Mouse (Mus musculus) neural tube, embryonic 13.5 days (tissue): ENCODE data around the gene Ssbp3. TPM values are rescaled to one million over a fixed set of nuclear protein-coding genes. Genes with fewer than 3 reads are reported as not detected.
A peak's percentile ranks its signal among the peaks of the same experiment; 100 is the strongest.

Source experiments
- ATAC-seq: fragments of 200-750 bp; cut with Nextera tagmentation; 2 replicates; pipeline ENCODE4 v1.8.0; 2017; ENCODE audit warnings: low read depth, mild to moderate bottlenecking, moderate TSS enrichment, moderate library complexity
- H3K27ac ChIP-seq: fragments of 300-500 bp; sonication (generic); replicated peaks from 2 replicates; pipeline ENCODE4 v1.5.1; 2015; ENCODE audit warnings: moderate library complexity, mild to moderate bottlenecking, inconsistent platforms
- H3K27me3 ChIP-seq: fragments of 300-500 bp; sonication (generic); 2 replicates; pipeline ENCODE4 v1.6.1; 2015; ENCODE audit warnings: mild to moderate bottlenecking, inconsistent platforms
- H3K36me3 ChIP-seq: fragments of 300-500 bp; sonication (generic); 2 replicates; pipeline ENCODE4 v1.6.1; 2015; ENCODE audit warnings: mild to moderate bottlenecking, inconsistent platforms
- H3K4me1 ChIP-seq: fragments of 300-500 bp; sonication (generic); replicated peaks from 2 replicates; pipeline ENCODE4 v1.6.1; 2015; ENCODE audit warnings: inconsistent platforms
- H3K4me2 ChIP-seq: fragments of 300-500 bp; sonication (generic); 2 replicates; pipeline ENCODE4 v1.6.1; 2015; ENCODE audit warnings: inconsistent platforms, mild to moderate bottlenecking, moderate library complexity
- H3K4me3 ChIP-seq: fragments of 300-500 bp; sonication (generic); 2 replicates; pipeline ENCODE4 v1.5.1; 2015; ENCODE audit warnings: mild to moderate bottlenecking, inconsistent platforms
- H3K9ac ChIP-seq: fragments of 300-500 bp; sonication (generic); 2 replicates; pipeline ENCODE4 v1.6.1; 2015; ENCODE audit warnings: moderate library complexity, mild to moderate bottlenecking, inconsistent platforms
- H3K9me3 ChIP-seq: fragments of 300-500 bp; sonication (generic); 2 replicates; pipeline ENCODE4 v1.6.1; 2016; ENCODE audit warnings: inconsistent platforms
- WGBS: fragments of 180-500 bp; shearing (Covaris S2); methylation state at CpG from one replicate; pipeline ENCODE4 v1.1.7; 2015; 5-methylcytosine and 5-hydroxymethylcytosine counted together
- polyA plus RNA-seq: library from polyadenylated mRNA; unstranded; fragments of >200 nt; fragmentation: Nextera tagmentation; extraction: Ambion mirVana; gene quantifications from 2 replicates; pipeline ENCODE4 v1.2.1, GENCODE M21; 2015

The Ssbp3 gene
- polyA plus RNA-seq, 1 experiment from 2014 or later = 186 TPM

- H3K27ac ChIP-seq = no peak overlapping the region; the same call in 1 of the 2 replicates
- H3K36me3 ChIP-seq = peaks cover 38% of the 10 kb centered on the region
- H3K4me3 ChIP-seq = no peak overlapping the region
- ATAC-seq = no peak
- no peaks in the 10 kb centered on the region for H3K27me3 ChIP-seq
- no peak overlapping the region for H3K9ac ChIP-seq
- WGBS = 53% methylated on average over 5 of the region's 5 CpGs
- no peak overlapping the region for H3K4me2 ChIP-seq
- H3K9me3 ChIP-seq = no peaks in the 10 kb centered on the region
- H3K4me1 ChIP-seq = no peaks in the 10 kb centered on the region
These were observed 142.6 kb downstream of the Ssbp3 start for GRCm38 (mm10) chr4:107052962-107053553.

GRCm38 (mm10) chr4:107056088-107056487 lies 145.6 kb downstream of the Ssbp3 start:
- Histone ChIP-seq H3K4me2 (no peak overlapping the region), H3K4me3 (no peak overlapping the region), H3K4me1 (no peaks in the 10 kb centered on the region), H3K27me3 (no peaks in the 10 kb centered on the region), H3K9me3 (no peaks in the 10 kb centered on the region), H3K36me3 (peaks cover 54% of the 10 kb centered on the region), H3K27ac (no peak overlapping the region), H3K9ac (no peak overlapping the region)
- no peak for ATAC-seq
- WGBS = 72% methylated on average over 3 of the region's 3 CpGs

- H3K9ac ChIP-seq = no peak overlapping the region
- no peaks in the 10 kb centered on the region for H3K9me3 ChIP-seq
- H3K4me2 ChIP-seq = no peak overlapping the region
- H3K4me3 ChIP-seq = no peak overlapping the region
- no peak for ATAC-seq
- H3K4me1 ChIP-seq = no peaks in the 10 kb centered on the region
- WGBS = 87% methylated on average over 5 of the region's 5 CpGs
- no peaks in the 10 kb centered on the region for H3K27me3 ChIP-seq
- H3K27ac ChIP-seq = no peak overlapping the region
- H3K36me3 ChIP-seq = peaks cover 77% of the 10 kb centered on the region
These were observed 147.8 kb downstream of the Ssbp3 start for GRCm38 (mm10) chr4:107058346-107058745.

GRCm38 (mm10) chr4:107058781-107059180 lies 148.3 kb downstream of the Ssbp3 start:
- 87% methylated on average over 6 of the region's 6 CpGs for WGBS
- peaks cover 81% of the 10 kb centered on the region for H3K36me3 ChIP-seq

GRCm38 (mm10) chr4:107061560-107061959 lies 151.1 kb downstream of the Ssbp3 start:
- Histone ChIP-seq H3K27me3 (no peaks in the 10 kb centered on the region), H3K4me3 (no peak overlapping the region), H3K4me2 (no peak overlapping the region), H3K36me3 (peaks cover 81% of the 10 kb centered on the region), H3K9ac (no peak overlapping the region), H3K9me3 (no peaks in the 10 kb centered on the region), H3K27ac (no peak overlapping the region), H3K4me1 (peaks cover 10% of the 10 kb centered on the region)
- WGBS = 91% methylated on average over 4 of the region's 4 CpGs
- no peak for ATAC-seq

More at GRCm38 (mm10) chr4:107058781-107059180, 148.3 kb downstream of the Ssbp3 start:
- Histone ChIP-seq H3K9ac (no peak overlapping the region), H3K27ac (no peak overlapping the region), H3K4me2 (no peak overlapping the region), H3K9me3 (no peaks in the 10 kb centered on the region), H3K4me1 (no peaks in the 10 kb centered on the region), H3K4me3 (no peak overlapping the region), H3K27me3 (no peaks in the 10 kb centered on the region)
- no peak for ATAC-seq

GRCm38 (mm10) chr4:107063214-107063613 lies 152.7 kb downstream of the Ssbp3 start:
- Histone ChIP-seq H3K4me1 (peaks cover 20% of the 10 kb centered on the region), H3K27me3 (no peaks in the 10 kb centered on the region), H3K9ac (no peak overlapping the region), H3K27ac (no peak overlapping the region), H3K9me3 (no peaks in the 10 kb centered on the region), H3K4me3 (no peak overlapping the region), H3K36me3 (peaks cover 65% of the 10 kb centered on the region), H3K4me2 (no peak overlapping the region)
- 87% methylated on average over 3 of the region's 3 CpGs for WGBS
- ATAC-seq = no peak

GRCm38 (mm10) chr4:107064394-107065098 lies 154.0 kb downstream of the Ssbp3 start:
- no peaks in the 10 kb centered on the region for H3K9me3 ChIP-seq
- H3K36me3 ChIP-seq = peaks cover 51% of the 10 kb centered on the region
- WGBS = 92% methylated on average over 5 of the region's 5 CpGs
- no peaks in the 10 kb centered on the region for H3K27me3 ChIP-seq
- H3K4me1 ChIP-seq = peaks cover 20% of the 10 kb centered on the region
- H3K4me2 ChIP-seq = no peak overlapping the region
- H3K4me3 ChIP-seq = no peak overlapping the region
- no peak overlapping the region for H3K9ac ChIP-seq
- ATAC-seq = no peak
- H3K27ac ChIP-seq = no peak overlapping the region

- peak; percentile 98 for ATAC-seq
- H3K27ac ChIP-seq = peak within 1 kb of the TSS; percentile 61
- under 1% methylated on average over 60 of the region's 60 CpGs for WGBS
These were observed 156.0 kb downstream of the Ssbp3 start, which contains the start of the genes Mrpl37 and Cyb5rl for GRCm38 (mm10) chr4:107066252-107067124. TSS of gene Mrpl37 (minus strand) at chr4:107066868. TSS of gene Cyb5rl (plus strand) at chr4:107066988.

GRCm38 (mm10) chr4:107067151-107067840 lies 156.8 kb downstream of the Ssbp3 start:
- Histone ChIP-seq H3K9me3 (no peaks in the 10 kb centered on the region), H3K27me3 (no peaks in the 10 kb centered on the region), H3K4me1 (peaks cover 20% of the 10 kb centered on the region), H3K27ac (peak overlapping the region; percentile 42; the same call in 1 of the 2 replicates), H3K4me2 (peak overlapping the region; percentile 98), H3K9ac (peak overlapping the region; percentile 85), H3K4me3 (peak overlapping the region; percentile 70), H3K36me3 (peaks cover 24% of the 10 kb centered on the region)
- WGBS = 3% methylated on average over 33 of the region's 33 CpGs
- peak; percentile 48 for ATAC-seq

More at GRCm38 (mm10) chr4:107066252-107067124, 156.0 kb downstream of the Ssbp3 start, which contains the start of the genes Mrpl37 and Cyb5rl:
- Histone ChIP-seq H3K9ac (peak within 1 kb of the TSS; percentile 85), H3K4me1 (peaks cover 20% of the 10 kb centered on the region), H3K4me3 (peak within 1 kb of the TSS; percentile 70), H3K4me2 (peak within 1 kb of the TSS; percentile 98), H3K36me3 (peaks cover 32% of the 10 kb centered on the region), H3K9me3 (no peaks in the 10 kb centered on the region), H3K27me3 (no peaks in the 10 kb centered on the region)

GRCm38 (mm10) chr4:107072343-107072742 lies 161.8 kb downstream of the Ssbp3 start:
- Histone ChIP-seq H3K27me3 (no peaks in the 10 kb centered on the region), H3K4me3 (no peak overlapping the region), H3K4me2 (no peak overlapping the region), H3K36me3 (no peaks in the 10 kb centered on the region), H3K27ac (no peak overlapping the region), H3K4me1 (peaks cover 6% of the 10 kb centered on the region), H3K9ac (no peak overlapping the region), H3K9me3 (no peaks in the 10 kb centered on the region)
- 82% methylated on average over 9 of the region's 9 CpGs for WGBS
- no peak for ATAC-seq

GRCm38 (mm10) chr4:107075456-107075855 lies 165.0 kb downstream of the Ssbp3 start:
- no peak for ATAC-seq
- Histone ChIP-seq H3K27ac (0 out of 2 replicates have a peak overlapping the region, but pooled peaks have one; percentile 18), H3K4me3 (no peak overlapping the region), H3K27me3 (no peaks in the 10 kb centered on the region), H3K4me2 (no peak overlapping the region), H3K9me3 (no peaks in the 10 kb centered on the region), H3K4me1 (no peaks in the 10 kb centered on the region), H3K36me3 (no peaks in the 10 kb centered on the region), H3K9ac (no peak overlapping the region)
- 76% methylated on average over 5 of the region's 5 CpGs for WGBS
